Mouse (Mus musculus): Measurements from ENCODE around the gene Zfp692. TPM values are rescaled to one million over a fixed set of nuclear protein-coding genes. Genes with fewer than 3 reads are reported as not detected.

Gene Zfp692
- polyA plus RNA-seq, 1 experiment, result 14.8 TPM

- DNase-seq, result no peak
- Histone ChIP-seq H3K4me1 (ENCODE audit: control insufficient read depth, insufficient read depth, low read length) (peaks cover 8% of the 10 kb centered on the region), H3K4me3 (ENCODE audit: insufficient read depth, low read depth, low read length) (peak overlapping the region; percentile 72), H3K27ac (ENCODE audit: insufficient read depth, low read depth, low read length) (no peak overlapping the region; the same call in 1 of the 2 replicates), H3K36me3 (ENCODE audit: control insufficient read depth, insufficient read depth, low read length) (no peaks in the 10 kb centered on the region), H3K27me3 (replicated peaks; ENCODE audit: control insufficient read depth, insufficient read depth, low read length) (no peaks in the 10 kb centered on the region)
- TF ChIP-seq POLR2A (IDR thresholded peaks at IDR 0.05; ENCODE audit: low read depth, low read length) (no peak), CTCF (conservative IDR thresholded peaks at IDR 0.05; ENCODE audit: insufficient read depth, insufficient read length, low read depth, low read length) (no peak)
- WGBS, result 10% methylated on average over 10 of the region's 10 CpGs
Measured at GRCm38 (mm10) chr11:58331149-58331495, 24.3 kb downstream of the Zfp692 start.

DNA sequence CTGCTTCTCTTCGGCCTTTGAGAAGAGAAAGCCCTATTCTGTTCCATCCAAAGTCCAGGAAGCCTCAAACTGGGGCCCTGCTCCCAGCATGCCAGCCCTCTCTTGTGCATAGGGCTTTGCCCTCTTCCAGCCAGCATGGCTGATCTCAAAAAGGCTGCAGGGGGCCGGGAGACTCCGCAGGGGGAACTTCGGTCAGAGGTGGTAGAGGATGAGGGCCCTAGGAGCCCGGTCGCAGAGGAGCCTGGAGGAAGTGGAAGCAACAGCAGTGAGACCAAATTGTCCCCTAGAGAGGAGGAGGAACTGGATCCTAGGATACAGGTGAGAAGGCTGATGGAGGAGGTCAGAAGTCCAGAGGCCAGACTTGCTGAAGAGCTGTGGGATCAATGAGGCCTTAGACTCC, 24.7 kb downstream of the Zfp692 start:
- WGBS, result 76% methylated on average over 6 of the region's 6 CpGs
- Histone ChIP-seq H3K27ac (ENCODE audit: insufficient read depth, low read depth, low read length) (no peak overlapping the region), H3K36me3 (ENCODE audit: control insufficient read depth, insufficient read depth, low read length) (no peaks in the 10 kb centered on the region), H3K4me3 (ENCODE audit: insufficient read depth, low read depth, low read length) (peak overlapping the region; percentile 72), H3K4me1 (ENCODE audit: control insufficient read depth, insufficient read depth, low read length) (peaks cover 8% of the 10 kb centered on the region), H3K27me3 (replicated peaks; ENCODE audit: control insufficient read depth, insufficient read depth, low read length) (no peaks in the 10 kb centered on the region)
- no peak for TF ChIP-seq POLR2A (IDR thresholded peaks at IDR 0.05; ENCODE audit: low read depth, low read length)
- TF ChIP-seq CTCF (conservative IDR thresholded peaks at IDR 0.05; ENCODE audit: insufficient read depth, insufficient read length, low read depth, low read length), result no peak
- no peak for DNase-seq

DNA sequence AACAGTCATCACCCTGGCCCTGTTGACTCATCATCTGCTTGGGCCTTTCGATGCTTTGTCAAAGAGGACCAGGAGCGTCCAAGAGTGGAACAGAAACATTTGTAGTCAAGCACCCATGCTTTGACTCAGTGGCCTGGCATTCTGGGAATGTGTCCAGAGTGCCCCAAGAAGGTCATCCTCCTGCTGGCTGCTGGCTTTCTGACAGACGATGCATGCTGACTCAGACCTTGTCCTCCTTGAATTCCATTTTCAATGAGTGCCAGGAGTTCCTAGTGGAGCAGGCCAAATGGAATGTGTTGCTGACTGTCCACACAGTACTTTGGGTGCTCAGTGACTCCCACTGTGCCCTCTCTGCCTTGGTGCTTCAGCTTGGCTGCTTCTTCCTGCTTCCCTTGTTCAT, 27.9 kb downstream of the Zfp692 start:
- peak; percentile 92 for DNase-seq
- no peaks in the 10 kb centered on the region for H3K27me3 ChIP-seq (replicated peaks; ENCODE audit: control insufficient read depth, insufficient read depth, low read length)
- H3K27ac ChIP-seq (ENCODE audit: insufficient read depth, low read depth, low read length), result no peak overlapping the region; the same call in 1 of the 2 replicates
- TF ChIP-seq CTCF (conservative IDR thresholded peaks at IDR 0.05; ENCODE audit: insufficient read depth, insufficient read length, low read depth, low read length) (no peak), POLR2A (IDR thresholded peaks at IDR 0.05; ENCODE audit: low read depth, low read length) (no peak)
- peaks cover 2% of the 10 kb centered on the region; the same call in 1 of the 2 replicates for H3K36me3 ChIP-seq (ENCODE audit: control insufficient read depth, insufficient read depth, low read length)
- peaks cover 8% of the 10 kb centered on the region for H3K4me1 ChIP-seq (ENCODE audit: control insufficient read depth, insufficient read depth, low read length)
- H3K4me3 ChIP-seq (ENCODE audit: insufficient read depth, low read depth, low read length), result no peak overlapping the region
- 28% methylated on average over 3 of the region's 3 CpGs for WGBS

DNA sequence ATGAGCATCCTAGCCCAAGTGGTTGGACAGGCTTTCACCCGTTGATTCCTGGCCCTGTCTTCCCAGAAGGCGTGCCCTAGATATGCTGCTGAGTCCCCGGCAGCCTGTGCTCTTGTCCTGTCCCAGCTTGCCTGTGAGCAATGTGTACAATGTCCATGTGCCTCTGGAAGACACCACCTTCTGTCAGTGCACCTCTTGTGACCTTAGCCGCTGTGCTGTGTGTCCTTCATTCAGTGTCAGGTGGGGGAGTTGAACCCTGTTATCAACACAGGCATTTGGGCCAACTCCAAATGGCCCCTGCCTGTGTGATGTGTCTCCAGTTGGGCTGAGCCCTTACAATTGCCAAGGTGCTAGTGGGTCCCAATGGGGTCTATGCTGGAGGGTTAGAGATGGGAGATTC, 39.9 kb downstream of the Zfp692 start:
- TF ChIP-seq POLR2A (IDR thresholded peaks at IDR 0.05; ENCODE audit: low read depth, low read length), result no peak
- TF ChIP-seq CTCF (conservative IDR thresholded peaks at IDR 0.05; ENCODE audit: insufficient read depth, insufficient read length, low read depth, low read length), result no peak
- H3K36me3 ChIP-seq (ENCODE audit: control insufficient read depth, insufficient read depth, low read length), result peaks cover 8% of the 10 kb centered on the region; the same call in 1 of the 2 replicates
- no peaks in the 10 kb centered on the region for H3K4me1 ChIP-seq (ENCODE audit: control insufficient read depth, insufficient read depth, low read length)
- DNase-seq, result no peak
- no peak overlapping the region for H3K27ac ChIP-seq (ENCODE audit: insufficient read depth, low read depth, low read length)
- H3K27me3 ChIP-seq (replicated peaks; ENCODE audit: control insufficient read depth, insufficient read depth, low read length), result no peaks in the 10 kb centered on the region
- H3K4me3 ChIP-seq (ENCODE audit: insufficient read depth, low read depth, low read length), result no peak overlapping the region
- WGBS, result 85% methylated on average over 4 of the region's 4 CpGs

DNA sequence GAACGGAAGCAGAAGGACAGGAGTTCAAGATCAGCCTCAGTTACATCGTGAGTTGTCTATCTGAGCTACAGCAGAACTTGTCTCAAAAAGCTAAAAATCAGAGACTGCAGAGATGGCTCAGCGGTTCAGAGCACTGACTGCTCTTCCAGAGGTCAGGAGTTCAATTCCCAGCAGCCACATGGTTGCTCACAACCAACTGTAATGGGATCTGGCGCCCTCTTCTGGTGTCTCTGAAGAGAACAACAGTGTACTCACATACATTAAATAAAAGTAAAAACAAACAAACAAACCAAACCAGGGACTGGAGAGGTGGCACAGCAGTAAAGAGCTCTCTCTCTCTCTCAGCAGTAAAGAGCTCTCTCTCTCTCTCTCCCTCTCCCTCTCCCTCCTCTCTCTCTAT, 43.8 kb downstream of the Zfp692 start:
- Histone ChIP-seq H3K27ac (ENCODE audit: insufficient read depth, low read depth, low read length) (no peak overlapping the region), H3K4me3 (ENCODE audit: insufficient read depth, low read depth, low read length) (no peak overlapping the region), H3K27me3 (replicated peaks; ENCODE audit: control insufficient read depth, insufficient read depth, low read length) (no peaks in the 10 kb centered on the region), H3K36me3 (ENCODE audit: control insufficient read depth, insufficient read depth, low read length) (0 out of 2 replicates have a peak, but pooled peaks cover 2% of the 10 kb centered on the region), H3K4me1 (ENCODE audit: control insufficient read depth, insufficient read depth, low read length) (no peaks in the 10 kb centered on the region)
- WGBS, result 80% methylated on average over 4 of the region's 4 CpGs
- no peak for DNase-seq
- no peak for TF ChIP-seq POLR2A (IDR thresholded peaks at IDR 0.05; ENCODE audit: low read depth, low read length)
- TF ChIP-seq CTCF (conservative IDR thresholded peaks at IDR 0.05; ENCODE audit: insufficient read depth, insufficient read length, low read depth, low read length), result 0 out of 2 replicates have a peak, but pooled peaks have one; percentile 8

GRCm38 (mm10) chr11:58351179-58351578, 44.3 kb downstream of the Zfp692 start:
- Histone ChIP-seq H3K4me3 (ENCODE audit: insufficient read depth, low read depth, low read length) (no peak overlapping the region), H3K4me1 (ENCODE audit: control insufficient read depth, insufficient read depth, low read length) (no peaks in the 10 kb centered on the region), H3K27me3 (replicated peaks; ENCODE audit: control insufficient read depth, insufficient read depth, low read length) (no peaks in the 10 kb centered on the region), H3K27ac (ENCODE audit: insufficient read depth, low read depth, low read length) (no peak overlapping the region), H3K36me3 (ENCODE audit: control insufficient read depth, insufficient read depth, low read length) (no peaks in the 10 kb centered on the region)
- DNase-seq, result no peak
- 69% methylated on average over 5 of the region's 5 CpGs for WGBS
- no peak for TF ChIP-seq POLR2A (IDR thresholded peaks at IDR 0.05; ENCODE audit: low read depth, low read length)

DNA sequence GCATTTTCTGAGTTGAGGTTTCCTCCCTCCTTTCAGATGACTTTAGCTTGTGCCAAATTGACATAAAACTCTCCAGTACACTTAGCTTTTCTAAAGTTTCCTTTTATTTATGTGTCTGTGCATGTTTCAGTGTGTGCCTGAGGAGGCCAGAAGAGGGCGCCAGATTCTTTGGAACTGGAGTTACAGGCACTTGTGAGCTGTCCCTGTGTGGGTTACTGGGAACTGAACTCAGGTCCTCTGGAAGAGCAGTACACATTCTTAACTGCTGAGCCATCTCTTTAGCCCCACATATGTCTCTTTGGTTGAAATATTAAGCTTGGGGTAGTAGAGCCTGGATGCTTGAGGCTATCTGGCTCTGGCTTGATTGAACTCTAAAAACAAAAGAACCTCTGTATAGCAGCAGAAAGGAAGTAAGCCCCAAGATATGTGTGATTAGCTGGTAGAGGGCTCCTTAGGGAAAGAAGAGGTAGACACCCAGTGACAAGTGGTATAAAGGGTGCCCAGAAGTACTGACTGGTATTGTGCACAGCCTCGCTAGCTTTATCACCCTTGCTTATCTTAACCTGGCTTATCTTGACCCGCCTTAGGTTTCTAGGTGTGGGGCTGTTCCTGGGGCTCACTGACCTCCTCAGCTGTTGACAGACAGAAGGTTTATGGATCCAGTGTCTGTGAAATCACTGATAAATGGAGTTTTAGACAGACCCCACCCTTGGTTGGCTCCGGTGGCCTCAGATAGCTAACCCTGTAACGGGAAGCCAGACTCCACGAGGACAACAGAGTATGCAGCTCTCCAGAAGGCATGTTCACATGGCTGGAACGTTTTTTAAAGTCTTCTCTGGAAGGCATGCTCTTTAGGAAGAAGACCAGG, 46.0 kb downstream of the Zfp692 start:
- Histone ChIP-seq H3K4me1 (ENCODE audit: control insufficient read depth, insufficient read depth, low read length) (no peaks in the 10 kb centered on the region), H3K27ac (ENCODE audit: insufficient read depth, low read depth, low read length) (no peak overlapping the region), H3K36me3 (ENCODE audit: control insufficient read depth, insufficient read depth, low read length) (no peaks in the 10 kb centered on the region), H3K27me3 (replicated peaks; ENCODE audit: control insufficient read depth, insufficient read depth, low read length) (no peaks in the 10 kb centered on the region), H3K4me3 (ENCODE audit: insufficient read depth, low read depth, low read length) (no peak overlapping the region)
- 56% methylated on average over 7 of the region's 7 CpGs for whole genome bisulfite sequencing
- DNase-seq, result no peak
- TF ChIP-seq CTCF (conservative IDR thresholded peaks at IDR 0.05; ENCODE audit: insufficient read depth, insufficient read length, low read depth, low read length) (peak; percentile 30; the same call in 1 of the 2 replicates), POLR2A (IDR thresholded peaks at IDR 0.05; ENCODE audit: low read depth, low read length) (no peak)
